Mouse (Mus musculus) myocyte (in vitro differentiated cells): ENCODE data around the gene Serinc1. TPM values are rescaled to one million over a fixed set of nuclear protein-coding genes. Genes with fewer than 3 reads are reported as not detected.

Experiments
- H3K27me3 ChIP-seq: one replicate; pipeline ENCODE4 v1.6.1; 2011; ENCODE audit not compliant: control insufficient read depth, insufficient read depth, insufficient read length
- H3K36me3 ChIP-seq: one replicate; pipeline ENCODE4 v1.6.1; 2011; ENCODE audit not compliant: control insufficient read depth, insufficient read depth
- H3K4me2 ChIP-seq: one replicate; pipeline ENCODE4 v1.6.1; 2011; ENCODE audit warnings: low read depth, control low read depth
- H3K4me3 ChIP-seq: one replicate; pipeline ENCODE4 v1.5.1; 2011; ENCODE audit warnings: mild to moderate bottlenecking, control low read depth, moderate library complexity
- H3K79me2 ChIP-seq: one replicate; pipeline ENCODE4 v1.6.1; 2011; ENCODE audit not compliant: control insufficient read depth, insufficient read depth
- H3ac ChIP-seq: one replicate; pipeline ENCODE4 v1.6.1; 2011; ENCODE audit not compliant: control insufficient read depth, insufficient read length
- CEBPB ChIP-seq: IDR thresholded peaks from 2 replicates; pipeline ENCODE4 v1.6.1; 2011; ENCODE audit warnings: mild to moderate bottlenecking, moderate library complexity; ENCODE audit not compliant: poor library complexity, insufficient read depth, severe bottlenecking
- E2F4 ChIP-seq: IDR thresholded peaks from one replicate; pipeline ENCODE4 v1.6.1; 2011; ENCODE audit warnings: mild to moderate bottlenecking, control low read depth, moderate library complexity; ENCODE audit not compliant: insufficient read depth
- MAX ChIP-seq: IDR thresholded peaks from one replicate; pipeline ENCODE4 v1.6.1; 2011; ENCODE audit warnings: low read depth, mild to moderate bottlenecking, control low read depth
- MYOD1 ChIP-seq, 3 experiments: IDR thresholded peaks; one replicate each; pipeline ENCODE4 v1.6.1; 2011; ENCODE audit warnings: control low read depth in 2 of 3, low read depth in 2 of 3, mild to moderate bottlenecking in 2 of 3, moderate library complexity in 1 of 3; ENCODE audit not compliant: insufficient read length in 2 of 3, control insufficient read depth in 1 of 3
- MYOG ChIP-seq, 3 experiments: IDR thresholded peaks; one replicate each; pipeline ENCODE4 v1.6.1; 2011; ENCODE audit warnings: control low read depth in 2 of 3, low read depth in 2 of 3, mild to moderate bottlenecking in 2 of 3; ENCODE audit not compliant: insufficient read length in 2 of 3, control insufficient read depth in 1 of 3, insufficient read depth in 1 of 3
- POLR2A ChIP-seq: IDR thresholded peaks from one replicate; pipeline ENCODE4 v1.6.1; 2011; ENCODE audit warnings: low read depth, mild to moderate bottlenecking, control low read depth, moderate library complexity; ENCODE audit not compliant: insufficient read length
- POLR2AphosphoS2 ChIP-seq: IDR thresholded peaks from one replicate; pipeline ENCODE4 v1.6.1; 2011; ENCODE audit warnings: low read depth, control low read depth; ENCODE audit not compliant: insufficient read length
- REST ChIP-seq: IDR thresholded peaks from one replicate; pipeline ENCODE4 v1.6.1; 2011; ENCODE audit warnings: mild to moderate bottlenecking, control low read depth, moderate library complexity; ENCODE audit not compliant: insufficient read depth, insufficient read length
- SRF ChIP-seq: IDR thresholded peaks from one replicate; pipeline ENCODE4 v1.6.1; 2011; ENCODE audit warnings: low read depth; ENCODE audit not compliant: control insufficient read depth, insufficient read length
- TCF12 ChIP-seq: IDR thresholded peaks from one replicate; pipeline ENCODE4 v1.6.1; 2011; ENCODE audit warnings: mild to moderate bottlenecking, control low read depth; ENCODE audit not compliant: poor library complexity, insufficient read depth, severe bottlenecking
- TCF3 ChIP-seq: IDR thresholded peaks from one replicate; pipeline ENCODE4 v1.6.1; 2011; ENCODE audit warnings: low read depth, control low read depth; ENCODE audit not compliant: insufficient read length
- USF1 ChIP-seq: IDR thresholded peaks from one replicate; pipeline ENCODE4 v1.6.1; 2011; ENCODE audit warnings: low read depth, mild to moderate bottlenecking, control low read depth, moderate library complexity
- polyA plus RNA-seq: library from polyadenylated mRNA; unstranded; fragments of >200 nt; fragmentation: generic; extraction: Trizol; gene quantifications from one replicate; pipeline ENCODE4 v1.2.1, GENCODE M21; 2012; ENCODE audit warnings: missing spikeins

Serinc1 gene
- polyA plus RNA-seq, 1 experiment, result 72.9 TPM

- Histone ChIP-seq H3K79me2 (peaks cover 18% of the 10 kb centered on the region), H3ac (no peak overlapping the region), H3K4me3 (no peak overlapping the region), H3K36me3 (peaks cover 5% of the 10 kb centered on the region), H3K4me2 (peak overlapping the region; percentile 51), H3K27me3 (no peaks in the 10 kb centered on the region)
- TF ChIP-seq MYOD1 (IDR thresholded peaks at IDR 0.05; ENCODE audit: control insufficient read depth in 1 of 3, insufficient read length in 2 of 3, low read depth in 2 of 3) (peak in 1 of 3 experiments; percentile 29), CEBPB (no peak), MYOG (IDR thresholded peaks at IDR 0.05; ENCODE audit: control insufficient read depth in 1 of 3, insufficient read depth in 1 of 3, insufficient read length in 2 of 3, low read depth in 2 of 3) (peak in 1 of 3 experiments; percentile 2)
These were observed 32.7 kb downstream of the Serinc1 start for GRCm38 (mm10) chr10:57499414-57500156.

GRCm38 (mm10) chr10:57492050-57492449, 40.3 kb downstream of the Serinc1 start:
- TF ChIP-seq MYOD1 (IDR thresholded peaks at IDR 0.05; ENCODE audit: control insufficient read depth in 1 of 3, insufficient read length in 2 of 3, low read depth in 2 of 3) (no peak), SRF (no peak), POLR2A (no peak), CEBPB (no peak), TCF12 (no peak), POLR2AphosphoS2 (no peak), MYOG (IDR thresholded peaks at IDR 0.05; ENCODE audit: control insufficient read depth in 1 of 3, insufficient read depth in 1 of 3, insufficient read length in 2 of 3, low read depth in 2 of 3) (no peak), E2F4 (no peak), REST (no peak), USF1 (no peak), TCF3 (no peak), MAX (no peak)
- no peak overlapping the region for H3K4me2 ChIP-seq
- no peaks in the 10 kb centered on the region for H3K36me3 ChIP-seq
- no peak overlapping the region for H3ac ChIP-seq
- peaks cover 87% of the 10 kb centered on the region for H3K79me2 ChIP-seq
- H3K4me3 ChIP-seq, result no peak overlapping the region
- H3K27me3 ChIP-seq, result no peaks in the 10 kb centered on the region

GRCm38 (mm10) chr10:57488591-57488990, 43.7 kb downstream of the Serinc1 start:
- H3K4me2 ChIP-seq, result peak overlapping the region; percentile 72
- TF ChIP-seq MAX (no peak), MYOG (IDR thresholded peaks at IDR 0.05; ENCODE audit: control insufficient read depth in 1 of 3, insufficient read depth in 1 of 3, insufficient read length in 2 of 3, low read depth in 2 of 3) (no peak), POLR2AphosphoS2 (no peak), CEBPB (no peak), MYOD1 (IDR thresholded peaks at IDR 0.05; ENCODE audit: control insufficient read depth in 1 of 3, insufficient read length in 2 of 3, low read depth in 2 of 3) (no peak), TCF12 (no peak), SRF (no peak), USF1 (no peak), POLR2A (no peak), REST (no peak), E2F4 (no peak)
- no peaks in the 10 kb centered on the region for H3K36me3 ChIP-seq
- no peak overlapping the region for H3K4me3 ChIP-seq
- H3K27me3 ChIP-seq, result no peaks in the 10 kb centered on the region
- H3K79me2 ChIP-seq, result peaks cover 64% of the 10 kb centered on the region
- H3ac ChIP-seq, result no peak overlapping the region

- Histone ChIP-seq H3K27me3 (no peaks in the 10 kb centered on the region), H3ac (peak overlapping the region; percentile 59), H3K4me2 (peak overlapping the region; percentile 72), H3K4me3 (peak overlapping the region; percentile 57), H3K36me3 (no peaks in the 10 kb centered on the region), H3K79me2 (peaks cover 53% of the 10 kb centered on the region)
- no peak for TF ChIP-seq POLR2A
- no peak for TF ChIP-seq E2F4
- no peak for TF ChIP-seq MAX
These were observed 45.1 kb downstream of the Serinc1 start for GRCm38 (mm10) chr10:57487201-57487600.

GRCm38 (mm10) chr10:57486542-57487071, 45.7 kb downstream of the Serinc1 start:
- H3K36me3 ChIP-seq, result no peaks in the 10 kb centered on the region
- peak overlapping the region; percentile 59 for H3ac ChIP-seq
- H3K79me2 ChIP-seq, result peaks cover 47% of the 10 kb centered on the region
- H3K27me3 ChIP-seq, result no peaks in the 10 kb centered on the region
- H3K4me3 ChIP-seq, result peak overlapping the region; percentile 57
- no peak for TF ChIP-seq USF1
- no peak for TF ChIP-seq MYOG (IDR thresholded peaks at IDR 0.05; ENCODE audit: control insufficient read depth in 1 of 3, insufficient read depth in 1 of 3, insufficient read length in 2 of 3, low read depth in 2 of 3)
- TF ChIP-seq MYOD1 (IDR thresholded peaks at IDR 0.05; ENCODE audit: control insufficient read depth in 1 of 3, insufficient read length in 2 of 3, low read depth in 2 of 3), result no peak
- TF ChIP-seq CEBPB, result no peak
- TF ChIP-seq POLR2AphosphoS2, result no peak
- no peak for TF ChIP-seq POLR2A
- TF ChIP-seq TCF3, result no peak
- no peak for TF ChIP-seq REST
- no peak for TF ChIP-seq E2F4
- TF ChIP-seq SRF, result no peak
- TF ChIP-seq TCF12, result no peak
- TF ChIP-seq MAX, result no peak
- H3K4me2 ChIP-seq, result peak overlapping the region; percentile 72
